In the genomic region with DNA sequence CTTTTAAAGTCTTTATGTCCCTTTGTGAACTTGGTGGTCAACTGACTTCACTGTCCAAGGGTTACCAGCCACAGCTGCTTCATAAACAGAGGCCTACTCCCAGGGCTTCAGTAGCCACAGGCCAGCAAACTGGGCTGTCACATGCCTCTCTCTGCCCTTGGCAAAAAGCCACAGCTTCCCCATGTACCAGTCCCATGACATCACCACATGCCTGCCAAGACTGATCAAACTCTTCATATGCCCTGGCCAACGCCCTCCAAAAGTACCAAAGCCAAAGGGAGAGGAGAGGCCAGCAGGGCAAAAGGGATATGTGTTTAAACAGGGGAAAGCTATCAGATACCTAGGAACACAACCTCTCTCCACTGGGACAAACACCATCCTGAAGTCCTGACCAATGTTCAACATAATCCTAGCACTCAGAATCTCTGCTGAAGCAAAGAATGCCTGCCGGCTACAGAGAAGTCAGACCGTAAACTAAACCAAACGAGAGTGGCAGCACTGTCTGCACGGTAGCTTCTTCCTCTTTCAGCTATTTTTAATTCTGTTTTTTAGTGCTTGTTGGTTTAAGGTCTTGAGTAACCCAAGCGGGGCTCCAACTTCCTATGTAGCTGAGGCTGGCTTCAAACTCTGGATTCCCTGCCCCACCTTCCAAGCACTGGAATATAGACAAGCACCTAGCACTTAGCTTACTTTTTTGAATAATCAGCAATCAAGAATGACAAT, we compare ENCODE assay signal across 8 mouse cellular contexts. TPM values are rescaled to one million over a fixed set of nuclear protein-coding genes. Genes with fewer than 3 reads are reported as not detected.
DNase-seq lines count a peak whose midpoint lies in the region; ATAC-seq lines count a peak whose summit lies in the region.

No protein-coding gene starts in this region.

- peak; percentile 33 for DNase-seq in midbrain, embryonic 14.5 days
- DNase-seq in midbrain, embryonic 10.5 days (ENCODE audit: low spot score): no peak
- DNase-seq in adrenal gland, adult 18-20 months (ENCODE audit: low spot score in 2 of 2): peak; percentile 34 to 46
- peak; percentile 84 for DNase-seq in gastrocnemius, adult 18-20 months (ENCODE audit: low spot score)
- peak; percentile 74 for DNase-seq in kidney, postnatal 10 days
- peak; percentile 82 for DNase-seq in splenic B cell, adult 2 months (ENCODE audit: low read depth, low spot score)
- DNase-seq in hindbrain, embryonic 11.5 days (ENCODE audit: low spot score): no peak

- 79% methylated on average over 6 of the region's 6 CpGs for WGBS in midbrain, embryonic 14.5 days
- WGBS in midbrain, embryonic 10.5 days: 89% methylated on average over 6 of the region's 6 CpGs
- 63% methylated on average over 6 of the region's 6 CpGs for WGBS in lung, embryonic 15.5 days
- WGBS in hindbrain, embryonic 11.5 days: 90% methylated on average over 6 of the region's 6 CpGs

- peaks cover 22% of the 10 kb centered on the region for H3K36me3 ChIP-seq in midbrain, embryonic 14.5 days (ENCODE audit: control insufficient read depth, insufficient read depth, low read length)
- peaks cover 37% of the 10 kb centered on the region for H3K36me3 ChIP-seq in midbrain, embryonic 10.5 days
- H3K36me3 ChIP-seq in lung, embryonic 15.5 days: peaks cover 17% of the 10 kb centered on the region
- peaks cover 12% of the 10 kb centered on the region; the same call in 1 of the 2 replicates for H3K36me3 ChIP-seq in splenic B cell, adult 2 months (ENCODE audit: control insufficient read depth, insufficient read depth, low read length, poor library complexity, severe bottlenecking)
- no peaks in the 10 kb centered on the region for H3K36me3 ChIP-seq in hindbrain, embryonic 11.5 days (ENCODE audit: control insufficient read depth, insufficient read depth, low read length)

- no peak overlapping the region for H3K4me3 ChIP-seq in midbrain, embryonic 14.5 days (replicated peaks; ENCODE audit: low read depth, low read length)
- H3K4me3 ChIP-seq in midbrain, embryonic 10.5 days: no peak overlapping the region
- H3K4me3 ChIP-seq in lung, embryonic 15.5 days: no peak overlapping the region
- H3K4me3 ChIP-seq in hindbrain, embryonic 11.5 days (ENCODE audit: low read depth, low read length): no peak overlapping the region

- H3K4me1 ChIP-seq in midbrain, embryonic 14.5 days (ENCODE audit: control insufficient read depth, insufficient read depth, low read length): peaks cover 23% of the 10 kb centered on the region
- peaks cover 23% of the 10 kb centered on the region for H3K4me1 ChIP-seq in midbrain, embryonic 10.5 days
- peaks cover 33% of the 10 kb centered on the region for H3K4me1 ChIP-seq in lung, embryonic 15.5 days
- H3K4me1 ChIP-seq in hindbrain, embryonic 11.5 days (replicated peaks; ENCODE audit: control insufficient read depth, insufficient read depth, low read length): peaks cover 5% of the 10 kb centered on the region

- ATAC-seq in midbrain, embryonic 14.5 days (ENCODE audit: low FRiP score, low TSS enrichment): no peak
- 0 out of 2 replicates have a peak, but pooled peaks have one; percentile 25 for ATAC-seq in lung, embryonic 15.5 days (ENCODE audit: borderline replicate concordance, extremely low read depth, low FRiP score, low TSS enrichment)
- ATAC-seq in hindbrain, embryonic 11.5 days (ENCODE audit: low FRiP score): no peak

- H3K9me3 ChIP-seq in midbrain, embryonic 14.5 days (ENCODE audit: control insufficient read depth, low read length): no peaks in the 10 kb centered on the region
- H3K9me3 ChIP-seq in midbrain, embryonic 10.5 days (replicated peaks): no peaks in the 10 kb centered on the region
- no peaks in the 10 kb centered on the region for H3K9me3 ChIP-seq in lung, embryonic 15.5 days
- no peaks in the 10 kb centered on the region for H3K9me3 ChIP-seq in hindbrain, embryonic 11.5 days (ENCODE audit: control insufficient read depth, low read length)

- no peak overlapping the region for H3K9ac ChIP-seq in midbrain, embryonic 14.5 days (replicated peaks; ENCODE audit: low read length)
- H3K9ac ChIP-seq in lung, embryonic 15.5 days: no peak overlapping the region
- H3K9ac ChIP-seq in hindbrain, embryonic 11.5 days (ENCODE audit: low read depth, low read length): no peak overlapping the region

- no peaks in the 10 kb centered on the region for H3K27me3 ChIP-seq in midbrain, embryonic 14.5 days (ENCODE audit: control insufficient read depth, insufficient read depth, low read length)
- H3K27me3 ChIP-seq in midbrain, embryonic 10.5 days (ENCODE audit: low read depth, poor library complexity, severe bottlenecking): no peaks in the 10 kb centered on the region
- H3K27me3 ChIP-seq in lung, embryonic 15.5 days: no peaks in the 10 kb centered on the region
- H3K27me3 ChIP-seq in splenic B cell, adult 2 months (ENCODE audit: control insufficient read depth, insufficient read depth, low read length, poor library complexity, severe bottlenecking): no peaks in the 10 kb centered on the region
- no peaks in the 10 kb centered on the region for H3K27me3 ChIP-seq in hindbrain, embryonic 11.5 days (ENCODE audit: control insufficient read depth, insufficient read depth, low read length)

- H3K27ac ChIP-seq in midbrain, embryonic 14.5 days (replicated peaks; ENCODE audit: low read depth, low read length): no peak overlapping the region
- no peak overlapping the region for H3K27ac ChIP-seq in midbrain, embryonic 10.5 days (replicated peaks)
- H3K27ac ChIP-seq in lung, embryonic 15.5 days: no peak overlapping the region
- no peak overlapping the region for H3K27ac ChIP-seq in hindbrain, embryonic 11.5 days (ENCODE audit: low read depth, low read length)

- H3K4me2 ChIP-seq in midbrain, embryonic 14.5 days (ENCODE audit: low read length): no peak overlapping the region
- H3K4me2 ChIP-seq in lung, embryonic 15.5 days: no peak overlapping the region
- no peak overlapping the region for H3K4me2 ChIP-seq in hindbrain, embryonic 11.5 days (replicated peaks; ENCODE audit: low read depth, low read length)

RNA-seq across cellular contexts. Expression of a gene that starts 21.1 kb away (rescaled TPM):
- 1.1 and 1.6 TPM in 2 replicates for polyA plus RNA-seq in midbrain, embryonic 14.5 days (2014; fragmentation: Nextera tagmentation; extraction: Ambion mirVana)
- 1.3 and 1.4 TPM in 2 replicates for polyA plus RNA-seq in midbrain, embryonic 10.5 days (2016; fragmentation: Nextera tagmentation; extraction: Ambion mirVana)
- under 1 TPM; 0.33 to 0.35 TPM for total RNA-seq in adrenal gland, adult 18-20 months (2021)
- total RNA-seq in gastrocnemius, adult 18-20 months (2021): not detected
- polyA plus RNA-seq in lung, embryonic 15.5 days (2015; fragmentation: Nextera tagmentation; extraction: Ambion mirVana): 0.42 and 0.65 TPM in 2 replicates
- polyA plus RNA-seq in hindbrain, embryonic 11.5 days (2014; fragmentation: Nextera tagmentation; extraction: Ambion mirVana): 0.61 and 0.88 TPM in 2 replicates

RNA-seq across cellular contexts. Expression of a gene that starts 21.7 kb away (rescaled TPM):
- polyA plus RNA-seq in midbrain, embryonic 14.5 days (2014; fragmentation: Nextera tagmentation; extraction: Ambion mirVana): 22.8 and 27.3 TPM in 2 replicates
- polyA plus RNA-seq in midbrain, embryonic 10.5 days (2016; fragmentation: Nextera tagmentation; extraction: Ambion mirVana): 23.8 and 26.1 TPM in 2 replicates
- total RNA-seq in adrenal gland, adult 18-20 months (2021): 10 to 100 TPM; 28.8 to 30.9 TPM
- total RNA-seq in gastrocnemius, adult 18-20 months (2021): 10 to 100 TPM; 19.2 to 22.4 TPM
- polyA plus RNA-seq in lung, embryonic 15.5 days (2015; fragmentation: Nextera tagmentation; extraction: Ambion mirVana): 25.5 and 29.0 TPM in 2 replicates
- 22.2 and 22.9 TPM in 2 replicates for polyA plus RNA-seq in hindbrain, embryonic 11.5 days (2014; fragmentation: Nextera tagmentation; extraction: Ambion mirVana)

Comparison
In these comparisons a context has a peak if more than half of its experiments do, and no peak if none do; other contexts are left out.
1. DNase-seq: peak in midbrain, embryonic 14.5 days (single experiment), adrenal gland, adult 18-20 months (2 of 2), gastrocnemius, adult 18-20 months (single experiment), kidney, postnatal 10 days (single experiment) and splenic B cell, adult 2 months (single experiment); none in midbrain, embryonic 10.5 days (single experiment) and hindbrain, embryonic 11.5 days (single experiment).